Mouse (Mus musculus): ENCODE data around the gene Shd.

DNA sequence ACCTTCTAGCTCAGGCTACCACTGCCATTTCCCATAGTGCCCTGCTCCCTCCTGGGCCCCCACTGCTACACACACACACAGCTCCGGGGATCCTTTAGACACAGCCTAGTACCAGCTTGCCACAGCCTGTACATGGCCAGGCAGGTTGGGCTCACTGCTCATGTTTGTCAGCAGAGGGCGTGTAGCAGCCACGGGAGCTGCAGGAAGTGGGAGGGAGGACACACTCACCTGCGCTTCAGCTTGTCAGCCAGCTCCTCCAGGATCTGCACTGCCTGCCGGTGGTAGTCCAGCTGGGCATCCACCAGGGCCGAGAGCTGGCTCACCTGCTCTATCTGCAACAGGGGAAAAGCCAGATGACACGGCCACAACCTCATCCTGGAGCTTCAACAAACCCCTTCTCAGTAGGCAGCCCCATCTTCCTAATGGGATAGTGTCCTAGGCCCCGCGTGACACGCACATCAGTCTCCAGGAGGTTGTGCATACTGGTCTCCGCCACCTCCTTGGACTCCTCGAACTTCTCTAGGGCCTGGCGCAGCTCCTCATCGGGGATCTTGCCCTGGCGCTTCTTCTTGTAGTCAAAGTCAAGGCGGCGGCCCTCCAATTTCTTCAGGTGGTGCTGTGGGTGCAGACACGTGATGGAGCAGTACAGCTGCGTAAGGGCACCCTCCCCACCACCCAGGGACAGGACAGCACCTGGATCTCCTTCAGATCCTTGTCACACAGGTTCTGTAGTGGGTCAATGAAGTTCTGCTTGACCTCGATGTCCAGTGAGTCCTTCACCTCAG, 48.3 kb downstream of the Shd start:
- TF ChIP-seq GATA1 (IDR thresholded peaks at IDR 0.05; ENCODE audit: borderline replicate concordance, low read length) (no peak), FLI1 (IDR thresholded peaks at IDR 0.05; ENCODE audit: low read length) (no peak)
